Mouse (Mus musculus) induced T-regulatory cell, adult 2 months (primary cell): ENCODE data around the gene Cyp1a2.
A peak's percentile ranks its signal among the peaks of the same experiment; 100 is the strongest.

Experiments used
- DNase-seq: peaks from one replicate; pipeline ENCODE4 v3.0.0-alpha.2; 2012; ENCODE audit warnings: low read depth

Cyp1a2 gene

DNA sequence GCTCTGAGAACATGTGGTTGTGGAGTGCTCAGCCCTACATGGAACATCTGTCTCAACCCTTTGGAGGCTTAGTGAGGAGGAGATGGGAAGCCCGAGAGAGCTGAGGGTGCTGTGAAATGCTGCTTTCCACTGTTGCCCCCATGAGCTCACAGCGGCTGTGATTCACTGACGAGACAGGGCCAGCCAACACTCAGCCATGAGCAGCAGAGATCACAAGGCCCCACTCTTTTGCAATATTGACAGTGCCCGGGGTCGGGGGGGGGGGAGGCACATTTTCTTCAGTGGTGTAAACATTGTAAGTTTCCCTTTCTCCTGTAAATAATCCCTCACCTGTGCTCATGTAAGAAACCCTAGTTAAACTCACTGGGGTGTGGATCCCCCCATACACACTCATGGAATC, 12.0 kb downstream of the Cyp1a2 start:
- no peak for DNase-seq

- DNase-seq = no peak
These were observed 12.5 kb downstream of the Cyp1a2 start for GRCm38 (mm10) chr9:57671037-57671436.

DNA sequence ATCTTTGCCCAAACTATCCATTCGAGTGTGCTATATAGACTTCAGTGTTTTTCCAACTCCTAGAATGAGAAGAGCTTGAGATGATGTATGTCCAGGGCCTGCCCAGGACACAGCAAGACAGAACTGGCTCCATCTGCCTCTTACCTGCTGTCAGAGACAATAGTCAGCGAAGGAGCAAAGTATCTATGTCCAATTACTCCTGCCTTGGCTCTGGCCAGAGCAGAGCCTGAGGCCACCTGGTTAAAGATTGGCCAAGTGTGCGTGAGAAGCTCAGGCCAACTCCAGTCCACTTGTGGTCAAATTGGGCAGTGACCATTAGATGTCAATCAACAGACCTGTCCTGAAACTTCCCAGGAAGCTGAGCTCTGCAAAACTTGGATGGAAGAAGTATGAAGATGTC, 13.9 kb downstream of the Cyp1a2 start:
- no peak for DNase-seq

DNA sequence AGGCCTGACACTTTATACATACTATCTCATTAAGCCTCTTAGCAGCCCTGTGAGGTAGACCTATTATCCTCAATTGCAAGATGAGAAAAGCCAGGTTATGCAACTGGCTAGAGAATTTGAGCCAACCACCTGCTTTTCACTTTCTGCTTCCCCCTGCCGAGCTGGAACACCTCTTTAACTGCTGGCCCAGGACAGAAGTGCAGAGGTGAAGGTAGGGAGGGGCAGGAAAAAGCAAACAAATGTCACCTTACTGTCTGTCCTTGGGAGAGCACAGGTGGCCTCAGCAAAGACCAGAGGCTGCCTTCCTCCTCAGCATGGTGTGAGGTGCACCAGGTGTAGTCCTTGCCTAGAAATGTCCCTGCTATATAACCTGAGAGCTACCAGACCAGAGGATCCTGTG, 15.2 kb downstream of the Cyp1a2 start:
- DNase-seq = no peak

DNA sequence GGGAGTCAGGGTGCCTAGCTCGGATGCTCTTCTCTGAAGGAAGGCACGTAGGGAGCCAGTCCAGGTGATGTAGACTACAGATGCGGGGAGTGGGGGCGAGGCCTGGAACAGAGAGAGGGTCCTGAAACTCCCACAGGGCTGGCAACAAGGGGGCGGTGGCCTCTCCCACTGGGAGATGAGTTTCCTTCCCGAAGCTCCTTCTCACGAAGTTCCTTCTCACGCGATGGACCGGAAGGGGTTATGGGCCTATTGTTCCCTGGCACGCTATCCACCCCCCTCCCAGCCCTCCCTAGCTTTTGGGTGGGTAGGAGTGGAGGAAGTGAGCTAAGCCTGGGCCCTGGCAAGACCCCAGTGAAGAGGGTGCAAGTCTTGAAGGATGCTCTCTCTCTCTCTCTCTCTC, 15.7 kb downstream of the Cyp1a2 start:
- no peak for DNase-seq

- DNase-seq = peak; percentile 21
These were observed 16.4 kb downstream of the Cyp1a2 start for GRCm38 (mm10) chr9:57667136-57667535.

- no peak for DNase-seq
These were observed 17.0 kb downstream of the Cyp1a2 start for GRCm38 (mm10) chr9:57666536-57666935.

GRCm38 (mm10) chr9:57664616-57665015, 18.9 kb downstream of the Cyp1a2 start:
- DNase-seq = no peak

GRCm38 (mm10) chr9:57661552-57661951, 22.0 kb downstream of the Cyp1a2 start:
- DNase-seq = no peak

DNA sequence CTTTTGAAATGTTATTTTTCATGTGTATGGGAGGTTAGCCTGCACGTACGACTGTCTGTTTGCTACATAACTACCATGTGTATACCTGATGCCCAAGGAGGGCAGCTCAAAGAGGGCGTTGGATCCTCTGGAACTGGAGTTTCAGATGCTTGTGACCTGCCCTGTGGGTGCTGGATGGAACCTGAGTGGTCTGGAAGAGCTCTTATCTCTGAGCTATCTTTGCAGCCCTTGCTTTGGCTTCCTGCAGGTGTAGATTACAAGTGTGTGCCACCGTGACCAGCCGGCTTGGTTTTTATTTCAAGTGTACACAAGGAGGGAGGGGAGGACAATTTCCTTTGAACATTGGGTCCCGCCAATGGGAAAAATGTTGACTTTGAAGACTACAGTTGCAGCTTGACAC, 23.0 kb downstream of the Cyp1a2 start:
- DNase-seq = peak; percentile 9

DNA sequence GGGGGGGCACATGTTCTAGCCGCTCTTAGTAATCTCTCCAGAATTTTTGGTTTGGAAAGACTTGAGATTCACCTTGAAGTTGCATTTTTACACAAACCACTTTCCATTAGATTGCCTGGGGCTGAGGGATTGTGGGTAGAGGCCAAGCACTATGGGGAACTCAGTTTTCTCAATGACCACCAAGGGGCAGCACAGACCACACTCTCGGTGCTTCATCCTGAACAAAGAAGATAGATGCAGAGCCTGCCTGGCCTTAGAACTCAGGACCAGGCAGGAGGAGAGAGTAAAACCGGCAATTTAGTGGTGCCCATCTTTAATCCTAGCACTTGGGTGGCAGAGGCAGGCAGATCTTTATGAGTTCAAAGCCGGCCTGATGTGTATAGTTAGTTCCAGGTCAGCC, 23.7 kb downstream of the Cyp1a2 start:
- DNase-seq = peak; percentile 86

- peak; percentile 37 for DNase-seq
These were observed 24.5 kb downstream of the Cyp1a2 start for GRCm38 (mm10) chr9:57658970-57659369.

- DNase-seq = peak; percentile 14
These were observed 25.7 kb downstream of the Cyp1a2 start for GRCm38 (mm10) chr9:57657843-57658242.

DNA sequence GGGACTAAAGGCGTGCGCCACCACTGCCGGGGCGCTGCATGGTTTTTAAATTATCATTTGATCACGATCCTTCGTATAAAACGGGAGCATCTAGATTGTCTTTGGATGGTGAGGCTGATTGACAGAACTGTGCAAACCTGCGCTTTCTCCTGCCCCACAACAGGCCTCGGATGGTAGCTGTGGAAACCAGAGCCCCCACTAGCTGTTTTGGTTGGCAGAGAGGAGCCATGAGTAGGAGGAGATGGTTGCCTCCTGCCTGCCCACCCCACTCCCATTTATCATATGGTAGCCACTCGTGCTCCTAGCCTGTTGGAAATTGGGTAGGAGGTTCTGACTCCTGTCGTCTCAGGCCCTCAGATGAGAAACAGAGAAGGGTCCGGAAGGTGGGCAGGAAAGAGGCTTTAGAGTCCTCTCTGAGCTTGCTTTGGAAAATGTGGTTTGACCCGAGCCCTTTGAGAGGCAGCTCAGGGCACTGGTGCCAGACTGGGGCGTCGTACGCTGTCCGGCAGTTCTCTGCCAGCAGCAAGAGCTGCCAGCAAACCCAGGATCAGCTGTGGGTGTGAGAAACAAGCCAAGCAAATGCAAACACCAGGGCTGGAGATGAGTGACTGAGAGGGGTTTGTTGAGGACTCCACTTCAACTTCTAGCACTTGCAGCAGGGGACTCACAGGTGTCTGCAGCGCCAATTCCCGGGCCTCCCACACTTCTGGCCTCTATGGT, 26.7 kb downstream of the Cyp1a2 start:
- no peak for DNase-seq

DNA sequence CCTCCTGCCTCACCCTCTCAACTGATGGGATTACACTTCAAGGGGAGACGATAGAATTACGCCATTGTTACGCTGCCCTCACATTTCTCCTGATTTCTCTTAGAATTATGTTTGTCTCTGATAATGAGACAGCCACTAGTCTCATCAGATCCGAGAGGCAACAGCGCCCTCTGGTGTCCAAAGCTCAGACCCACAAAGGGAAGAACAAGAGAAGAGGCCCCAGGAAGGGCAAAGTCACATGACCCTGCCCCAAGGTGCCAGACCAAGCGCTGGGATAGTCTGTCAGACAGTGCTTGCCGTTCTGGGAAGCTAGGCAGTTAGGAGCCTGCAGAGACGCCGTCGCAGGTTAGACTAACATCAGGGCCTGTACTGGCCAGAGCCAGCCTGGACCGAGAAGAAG, 27.8 kb downstream of the Cyp1a2 start:
- DNase-seq = peak; percentile 98

- no peak for DNase-seq
These were observed 28.5 kb downstream of the Cyp1a2 start for GRCm38 (mm10) chr9:57654966-57655365.

DNA sequence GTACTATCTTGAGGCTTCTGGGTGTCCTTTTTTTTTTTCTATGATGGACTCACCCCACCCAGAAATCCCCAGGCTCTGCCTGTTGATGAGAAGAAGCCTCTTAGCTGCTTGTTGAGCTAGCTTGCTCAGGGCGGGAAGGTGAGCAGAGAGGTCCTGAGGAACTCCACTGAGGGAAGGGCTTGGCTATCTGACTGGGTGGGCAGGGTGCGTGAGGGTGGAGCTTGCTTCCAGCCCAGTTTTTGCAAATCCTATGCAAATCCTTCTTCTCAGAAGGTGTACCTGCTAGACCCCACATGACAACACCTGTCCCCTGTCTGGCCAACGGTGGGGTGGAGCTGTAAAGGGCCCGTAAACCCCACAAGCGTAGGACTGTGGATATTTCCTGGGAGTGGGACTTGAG, 30.2 kb downstream of the Cyp1a2 start, which contains the start of gene Csk:
Gene Csk (minus strand): TSS at position 349 of the 400 bp plus-strand sequence.
- DNase-seq = peak; percentile 31

DNA sequence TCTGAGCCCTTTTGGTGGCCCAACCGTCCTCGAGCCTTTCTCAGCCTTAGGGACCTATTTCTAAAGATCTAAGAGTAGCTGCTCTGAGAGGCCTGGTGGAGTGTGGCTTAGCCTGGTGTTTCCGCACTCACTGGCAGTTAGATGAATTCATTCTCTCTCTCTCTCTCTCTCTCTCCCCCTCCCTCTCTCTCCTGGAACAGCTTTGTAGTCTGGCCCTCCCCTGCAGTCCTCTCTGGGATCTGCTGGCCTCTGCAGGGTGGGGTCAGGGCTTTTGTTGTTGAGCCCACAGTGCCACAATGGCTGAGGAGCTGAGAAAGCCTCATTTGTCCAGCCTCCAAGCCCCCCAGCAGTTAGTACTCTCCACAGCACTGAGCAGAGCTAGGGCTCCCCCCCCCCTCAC, 30.6 kb downstream of the Cyp1a2 start:
- peak; percentile 45 for DNase-seq

DNA sequence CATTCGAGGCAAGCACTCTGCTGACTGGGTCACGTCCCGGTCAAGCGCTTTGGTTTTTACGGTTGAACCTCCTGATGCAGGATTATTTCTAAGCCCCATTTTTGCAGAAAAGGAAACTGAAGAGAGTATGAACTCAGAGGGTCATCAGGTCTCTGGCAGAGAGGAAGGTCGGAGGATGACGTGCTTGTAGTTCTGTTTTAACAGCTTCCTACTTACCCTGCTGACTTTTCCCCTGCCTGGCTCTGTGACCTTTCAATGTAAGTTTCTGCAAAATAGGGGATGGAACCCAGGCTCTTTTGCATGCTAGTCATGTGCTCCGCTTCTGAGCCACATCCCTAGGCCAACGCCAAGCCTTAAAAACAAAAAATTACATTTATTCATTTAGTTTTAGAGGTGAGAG, 31.2 kb downstream of the Cyp1a2 start:
- DNase-seq = peak; percentile 56

DNA sequence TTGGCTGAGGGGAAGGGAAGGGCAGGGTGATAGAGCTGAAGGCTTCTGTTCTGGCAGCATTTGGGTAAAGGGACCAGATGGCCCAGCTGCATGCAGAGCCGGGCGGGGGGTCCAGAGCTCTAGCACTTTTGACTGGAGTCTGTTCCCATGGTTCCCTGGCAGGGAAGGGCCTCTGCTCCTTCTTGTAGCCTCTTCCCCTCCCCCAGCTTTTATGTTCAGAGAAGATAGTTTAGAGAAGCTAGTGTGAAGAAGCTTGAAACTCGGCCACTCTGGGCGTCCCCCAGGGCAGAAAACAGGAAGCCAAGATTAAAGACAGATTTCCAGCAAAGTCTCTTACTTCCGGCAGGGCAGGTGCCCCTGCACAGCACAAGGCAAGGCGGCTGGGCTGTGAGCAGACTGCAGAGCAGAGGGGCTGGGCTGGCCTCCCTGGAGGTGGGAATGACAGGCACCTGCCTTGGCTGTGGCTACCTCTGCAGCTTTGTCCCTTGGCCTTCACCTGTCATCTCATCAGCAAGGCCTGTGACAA, 32.7 kb downstream of the Cyp1a2 start:
- DNase-seq = peak; percentile 81

- no peak for DNase-seq
These were observed 33.2 kb downstream of the Cyp1a2 start for GRCm38 (mm10) chr9:57650130-57650785.

GRCm38 (mm10) chr9:57647286-57648108, 36.0 kb downstream of the Cyp1a2 start:
- DNase-seq = peak; percentile 88
